Mouse (Mus musculus): ENCODE data around the gene Gse1.

Gene Gse1

DNA sequence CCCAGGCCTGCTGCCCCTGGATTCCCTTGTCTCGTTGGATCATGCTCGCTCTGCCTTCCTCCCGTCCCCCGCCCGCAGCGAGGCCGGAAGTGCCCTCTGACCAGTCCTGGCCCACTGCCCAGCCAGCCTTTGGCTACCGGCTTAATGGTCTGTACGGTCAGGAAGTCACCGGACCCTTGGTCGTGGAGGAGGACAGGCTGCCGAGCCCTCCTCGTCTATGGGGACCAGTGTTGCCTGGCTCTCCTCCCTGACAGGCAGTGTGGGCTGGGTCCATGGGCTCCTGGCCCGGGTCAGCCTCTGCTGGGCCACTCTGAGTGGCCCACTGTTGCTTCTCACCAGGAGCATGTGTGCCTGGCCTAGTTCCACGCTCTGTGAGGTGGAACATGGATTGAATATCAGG lies 266.6 kb downstream of the Gse1 start:
- no peak for DNase-seq (ENCODE audit: low read depth, low spot score)

DNA sequence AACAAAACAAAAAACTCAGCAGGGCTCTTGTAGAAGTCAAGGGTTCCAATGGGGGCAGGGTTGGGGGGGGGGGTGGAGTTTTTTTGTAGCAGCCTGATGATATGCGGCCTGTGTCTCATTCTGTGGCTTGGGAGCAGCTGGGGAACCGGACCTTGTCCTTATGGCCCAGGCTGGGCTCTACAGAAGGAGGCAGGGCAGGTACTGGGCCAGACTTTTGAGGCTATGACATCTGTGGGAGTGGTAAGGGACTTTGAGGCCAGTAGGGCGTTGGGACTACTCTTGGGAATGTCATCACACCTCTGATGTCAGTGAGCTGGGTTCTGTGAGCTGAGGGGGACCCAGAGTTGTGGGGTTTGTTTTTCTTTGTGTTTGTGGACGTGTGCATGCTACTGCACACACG lies 267.2 kb downstream of the Gse1 start:
- DNase-seq (ENCODE audit: low read depth, low spot score), result no peak

DNA sequence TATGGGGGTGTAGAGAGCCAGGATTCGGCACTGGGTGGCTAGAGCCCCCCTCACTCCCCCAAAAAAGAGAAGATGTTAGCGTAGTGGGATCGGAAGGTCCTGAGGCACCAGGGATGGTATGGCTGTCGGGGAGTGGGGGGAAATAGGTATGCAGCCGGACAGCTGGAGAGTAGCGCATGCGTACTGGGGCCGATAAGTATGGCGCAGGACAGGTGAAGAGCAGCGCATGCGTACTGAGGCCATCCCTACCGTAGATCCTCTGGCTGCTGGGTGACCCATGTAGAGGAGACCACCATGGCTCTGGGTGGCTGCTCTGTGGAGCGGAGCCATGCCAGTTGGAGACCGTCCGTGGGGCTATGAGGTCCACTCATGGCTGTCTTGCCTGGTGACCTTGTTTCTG lies 268.2 kb downstream of the Gse1 start:
- no peak for DNase-seq (ENCODE audit: low read depth, low spot score)

DNA sequence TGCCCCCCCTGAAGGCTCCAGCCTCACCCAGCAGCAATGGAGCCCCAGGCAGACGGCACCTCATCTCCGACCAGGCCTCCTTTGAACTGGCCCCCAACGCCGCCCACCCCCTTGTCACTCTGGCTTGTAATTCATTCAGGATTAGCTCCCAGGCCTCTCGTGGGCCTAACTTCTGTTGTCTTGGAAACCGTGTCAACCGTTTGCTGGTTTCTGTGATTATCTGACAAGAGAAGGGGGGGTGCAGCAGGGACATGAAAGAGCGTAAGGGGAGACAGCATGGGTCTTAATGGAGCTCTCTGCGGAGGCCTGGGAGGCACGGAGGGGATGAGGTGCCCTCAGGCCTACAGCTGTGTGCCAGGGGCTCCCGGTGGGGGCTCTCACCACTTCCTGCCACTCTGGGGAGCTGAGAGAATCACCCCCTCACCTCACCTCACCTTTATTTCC lies 269.3 kb downstream of the Gse1 start:
- DNase-seq (ENCODE audit: low read depth, low spot score), result no peak

DNA sequence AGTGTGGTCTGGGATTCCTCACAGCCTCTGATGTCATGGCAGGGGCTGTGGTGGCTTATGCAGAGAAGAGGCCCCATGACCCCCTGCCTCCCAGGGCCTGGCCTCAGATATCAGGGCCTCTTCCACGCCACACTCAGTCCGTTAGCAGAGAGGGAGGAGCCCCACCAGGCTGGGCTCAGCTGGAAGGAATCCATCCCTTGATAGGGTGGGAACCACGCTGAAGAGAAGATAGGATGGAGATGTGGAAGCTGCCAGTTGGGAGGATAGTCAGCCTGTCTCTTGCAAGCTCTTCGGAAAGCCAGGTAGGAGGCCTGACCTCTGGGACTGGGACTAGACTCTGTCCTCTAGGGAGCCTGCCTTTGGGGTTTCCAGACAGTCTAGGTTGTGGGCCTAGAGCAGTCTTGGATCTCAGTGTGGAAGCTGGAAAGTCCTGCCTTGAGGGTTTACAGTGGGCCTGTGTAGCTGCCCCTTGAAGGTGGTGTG lies 270.1 kb downstream of the Gse1 start:
- no peak for DNase-seq (ENCODE audit: low read depth, low spot score)

DNA sequence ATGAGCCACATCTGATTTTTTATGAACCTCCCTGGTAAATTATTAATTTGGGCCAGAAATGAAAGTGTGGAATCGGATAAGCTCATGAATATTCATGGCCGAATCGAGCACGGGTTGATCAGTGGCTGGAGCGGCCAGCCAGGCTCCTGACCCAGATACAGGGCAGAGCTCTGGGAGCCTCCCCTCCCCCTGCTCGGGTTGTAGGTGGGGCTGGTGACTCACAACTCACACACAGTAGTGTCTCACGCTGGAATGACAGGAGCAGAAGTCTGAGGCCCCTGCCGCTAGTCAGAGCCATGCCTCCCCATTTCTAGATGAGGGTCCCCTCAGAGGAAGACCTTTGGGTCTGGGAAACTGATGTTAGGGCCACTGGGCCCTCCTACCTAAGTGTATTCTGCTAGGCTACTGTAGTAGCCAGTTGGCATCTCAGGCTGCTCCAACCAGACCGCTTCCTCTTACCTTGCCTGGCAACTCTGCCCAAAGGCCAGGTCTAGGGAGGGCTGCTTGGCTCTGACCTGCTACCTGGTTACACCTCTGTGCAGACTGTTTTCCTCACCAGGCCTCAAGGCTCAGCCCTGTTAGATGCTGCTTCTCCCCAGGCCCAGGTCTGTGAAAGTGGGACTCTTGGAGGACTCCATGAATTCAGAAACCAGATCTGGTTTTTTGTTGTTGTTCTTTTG lies 270.8 kb downstream of the Gse1 start:
- no peak for DNase-seq (ENCODE audit: low read depth, low spot score)

DNA sequence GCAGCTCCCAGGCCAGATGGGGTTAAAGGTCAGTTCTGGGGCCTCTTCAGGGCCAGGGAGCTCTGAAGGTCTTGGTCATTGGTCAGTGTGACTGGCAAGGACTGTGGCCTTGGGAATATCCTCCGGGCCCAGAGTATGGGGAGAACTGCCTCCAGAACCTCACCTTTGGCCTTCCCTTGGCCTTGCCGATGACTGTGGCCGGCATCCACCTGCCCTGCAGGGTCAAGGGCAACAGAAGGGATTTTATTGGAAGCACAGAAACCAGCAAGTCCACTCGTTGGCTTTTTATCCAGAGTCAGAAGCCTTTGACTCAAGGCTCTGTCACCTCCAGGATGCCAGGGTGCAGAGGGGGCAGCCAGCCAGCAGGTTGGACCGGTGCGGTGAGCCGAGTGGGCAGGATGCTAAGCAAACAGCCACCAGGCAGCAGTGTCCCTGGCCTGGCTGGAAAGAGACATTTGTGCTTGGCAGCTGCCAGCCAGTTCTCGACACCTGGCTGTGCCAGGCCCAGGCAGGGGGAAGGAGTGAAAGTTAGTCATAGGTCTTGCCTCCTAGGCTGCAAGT lies 272.5 kb downstream of the Gse1 start:
- DNase-seq (ENCODE audit: low read depth, low spot score), result no peak

DNA sequence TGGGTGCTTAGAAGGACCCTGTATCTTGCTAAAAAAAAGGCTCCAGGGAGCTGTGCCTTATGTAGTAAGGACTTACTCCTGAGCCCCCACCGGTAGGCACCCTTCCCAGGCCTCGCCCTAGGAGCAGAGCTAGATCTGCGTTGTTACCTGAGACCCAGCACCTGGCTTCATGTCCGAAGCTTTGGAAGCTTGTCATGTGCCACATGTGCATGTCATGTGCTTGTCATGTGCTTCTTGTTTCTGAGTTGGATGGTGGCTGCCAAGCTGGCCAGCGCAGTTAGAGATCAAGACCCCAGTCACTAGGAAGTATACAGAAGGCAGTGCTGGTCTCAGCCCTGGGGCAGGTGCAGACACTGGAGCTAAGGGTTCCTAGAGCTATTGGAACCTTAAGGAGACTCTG lies 273.2 kb downstream of the Gse1 start:
- no peak for DNase-seq (ENCODE audit: low read depth, low spot score)

DNA sequence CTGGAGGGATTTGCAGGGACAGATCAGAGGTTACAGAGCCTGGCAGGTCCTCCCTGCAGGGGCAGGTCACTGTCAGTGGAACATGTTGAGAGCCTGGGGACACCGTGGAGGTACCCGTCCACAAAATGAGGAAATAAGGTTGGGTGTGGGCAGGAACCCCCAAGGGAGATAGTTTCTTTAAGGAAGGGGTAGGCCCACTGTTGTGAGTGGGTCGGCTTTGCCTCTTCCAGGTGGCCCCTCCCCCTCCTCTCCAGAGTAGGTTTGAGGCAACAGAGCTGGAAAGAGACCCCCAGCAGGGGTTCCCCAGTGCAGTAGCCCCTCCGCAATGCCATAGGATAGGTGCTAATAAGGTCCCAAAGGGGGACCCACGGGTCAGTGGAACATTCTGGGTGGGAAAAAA lies 274.2 kb downstream of the Gse1 start:
- no peak for DNase-seq (ENCODE audit: low read depth, low spot score)

DNA sequence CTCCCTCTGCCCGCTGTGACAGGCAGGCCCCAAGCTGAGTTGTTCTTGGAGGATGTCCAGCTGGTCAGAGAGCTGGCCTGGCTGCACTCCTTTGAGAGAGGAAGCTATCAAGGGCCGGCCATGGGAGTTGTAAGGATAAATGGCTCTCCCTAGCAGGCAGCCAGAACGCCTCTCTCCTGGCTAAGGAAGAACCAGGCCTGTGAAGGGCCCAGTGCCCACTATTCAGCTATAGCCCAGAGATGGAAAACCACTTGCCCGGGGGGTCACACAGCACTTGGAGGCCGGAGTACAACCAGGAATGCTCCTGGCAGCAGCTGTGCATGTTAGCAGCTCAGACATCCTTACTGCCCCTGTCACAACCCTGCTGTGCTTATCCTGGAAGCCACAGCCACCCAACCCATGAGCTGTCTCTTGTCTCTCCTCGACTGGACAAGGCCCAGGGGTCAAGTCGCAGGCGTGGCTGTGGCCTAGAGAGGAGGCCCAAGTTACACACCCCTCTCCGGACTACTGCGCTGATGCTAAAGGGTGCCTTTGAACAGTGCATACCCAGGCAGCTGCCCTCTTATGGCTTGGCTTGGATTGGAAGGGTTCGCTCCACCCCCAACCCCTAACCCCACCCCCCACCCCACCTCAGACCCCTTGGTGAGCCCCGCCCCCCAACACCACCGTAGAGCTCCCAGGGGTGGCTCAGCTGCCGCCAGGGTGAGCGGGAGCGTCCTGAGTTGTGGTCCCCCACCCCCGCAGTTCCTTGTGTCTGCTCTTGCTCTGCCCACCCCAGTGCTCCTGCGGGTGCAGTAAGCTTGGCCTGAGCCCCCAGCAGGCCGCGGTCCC lies 276.2 kb downstream of the Gse1 start:
- DNase-seq (ENCODE audit: low read depth, low spot score), result no peak

DNA sequence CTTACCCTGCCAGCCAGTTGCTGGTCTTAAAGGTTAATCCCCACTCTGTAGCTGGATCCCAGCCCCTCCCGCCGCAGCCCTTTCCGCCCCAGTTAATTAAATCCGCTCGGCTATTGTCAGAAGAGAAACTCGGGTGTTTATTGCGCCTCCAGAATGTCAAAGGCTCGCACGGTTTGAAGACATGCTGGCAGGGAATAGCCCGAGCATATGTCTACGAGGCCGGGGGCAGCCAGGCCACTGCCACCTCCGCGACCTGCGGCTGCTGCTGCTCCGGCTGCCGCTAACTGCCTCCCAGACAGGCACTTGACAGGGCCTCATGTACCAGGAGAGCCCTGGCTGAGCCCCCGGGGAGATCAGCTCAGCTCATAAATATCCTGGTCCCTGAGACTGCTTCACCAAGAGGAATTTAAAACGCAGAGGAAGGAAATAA lies 276.8 kb downstream of the Gse1 start:
- no peak for DNase-seq (ENCODE audit: low read depth, low spot score)

DNA sequence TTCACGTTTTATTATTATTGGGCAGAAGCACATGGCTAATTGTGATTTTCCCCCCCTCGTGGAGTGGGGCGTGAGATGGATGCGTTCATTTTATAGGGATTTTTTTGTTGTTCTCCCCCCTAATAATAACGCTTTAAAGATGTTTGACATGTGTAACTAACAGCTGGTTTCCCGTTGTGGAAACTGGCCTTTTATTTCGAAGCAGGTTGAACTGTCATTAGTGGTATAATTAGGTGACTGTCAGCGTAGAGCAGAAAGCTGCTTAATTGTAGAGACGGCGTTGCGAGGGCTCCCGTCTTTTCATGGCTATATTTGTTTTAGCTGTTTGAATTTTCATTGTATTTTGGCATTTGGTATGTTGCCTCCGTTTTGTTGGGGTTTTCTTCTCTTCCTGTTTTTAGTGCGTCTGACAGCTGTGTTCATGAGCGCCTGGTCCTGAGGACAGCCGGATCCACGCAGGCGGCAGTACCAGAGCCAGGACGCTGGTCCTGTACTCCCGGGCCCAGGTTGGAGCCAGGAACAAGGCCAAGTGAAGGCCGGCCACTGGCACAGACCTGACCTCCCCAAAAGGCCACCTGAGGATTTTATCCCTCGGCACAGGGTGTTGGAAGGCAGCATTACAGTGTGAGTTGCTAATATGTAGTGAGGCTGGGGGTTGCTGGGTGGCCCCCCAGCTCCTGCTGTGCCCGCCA lies 277.5 kb downstream of the Gse1 start:
- no peak for DNase-seq (ENCODE audit: low read depth, low spot score)

DNA sequence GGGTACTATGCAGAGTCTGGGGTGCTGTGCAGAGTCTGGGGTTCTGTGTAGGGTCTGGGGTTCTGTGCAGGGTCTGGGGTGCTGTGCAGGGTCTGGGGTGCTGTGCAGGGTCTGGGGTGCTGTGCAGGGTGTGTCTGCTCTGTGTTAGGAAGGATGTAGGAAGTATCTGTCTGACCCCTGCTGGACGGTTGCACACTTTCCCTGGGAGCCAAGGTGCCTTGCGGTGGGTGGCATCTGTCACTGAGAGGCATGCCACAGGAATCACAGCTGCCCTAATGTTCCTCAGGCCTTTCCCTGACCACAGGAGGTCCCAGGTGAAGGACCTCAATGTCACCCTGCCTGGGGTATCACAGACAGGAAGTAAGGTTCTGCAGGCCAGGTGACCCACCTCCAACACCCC lies 278.3 kb downstream of the Gse1 start:
- no peak for DNase-seq (ENCODE audit: low read depth, low spot score)

DNA sequence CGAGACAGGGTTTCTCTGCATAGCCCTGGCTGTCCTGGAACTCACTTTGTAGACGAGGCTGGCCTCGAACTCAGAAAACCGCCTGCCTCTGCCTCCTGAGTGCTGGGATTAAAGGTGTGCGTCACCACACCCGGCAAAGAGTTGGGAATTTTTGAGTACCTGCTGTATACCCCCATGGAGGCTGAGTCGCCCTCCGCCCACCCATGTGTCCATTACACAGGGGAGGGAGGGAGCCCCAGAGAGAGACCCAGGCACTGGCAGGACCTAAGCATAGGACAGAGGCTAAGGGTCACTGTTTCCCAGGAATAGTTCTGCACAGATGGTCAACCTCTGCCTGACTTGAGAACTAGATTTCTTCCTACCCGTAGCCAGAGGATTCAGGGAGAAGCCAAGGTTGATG lies 279.0 kb downstream of the Gse1 start:
- no peak for DNase-seq (ENCODE audit: low read depth, low spot score)

DNA sequence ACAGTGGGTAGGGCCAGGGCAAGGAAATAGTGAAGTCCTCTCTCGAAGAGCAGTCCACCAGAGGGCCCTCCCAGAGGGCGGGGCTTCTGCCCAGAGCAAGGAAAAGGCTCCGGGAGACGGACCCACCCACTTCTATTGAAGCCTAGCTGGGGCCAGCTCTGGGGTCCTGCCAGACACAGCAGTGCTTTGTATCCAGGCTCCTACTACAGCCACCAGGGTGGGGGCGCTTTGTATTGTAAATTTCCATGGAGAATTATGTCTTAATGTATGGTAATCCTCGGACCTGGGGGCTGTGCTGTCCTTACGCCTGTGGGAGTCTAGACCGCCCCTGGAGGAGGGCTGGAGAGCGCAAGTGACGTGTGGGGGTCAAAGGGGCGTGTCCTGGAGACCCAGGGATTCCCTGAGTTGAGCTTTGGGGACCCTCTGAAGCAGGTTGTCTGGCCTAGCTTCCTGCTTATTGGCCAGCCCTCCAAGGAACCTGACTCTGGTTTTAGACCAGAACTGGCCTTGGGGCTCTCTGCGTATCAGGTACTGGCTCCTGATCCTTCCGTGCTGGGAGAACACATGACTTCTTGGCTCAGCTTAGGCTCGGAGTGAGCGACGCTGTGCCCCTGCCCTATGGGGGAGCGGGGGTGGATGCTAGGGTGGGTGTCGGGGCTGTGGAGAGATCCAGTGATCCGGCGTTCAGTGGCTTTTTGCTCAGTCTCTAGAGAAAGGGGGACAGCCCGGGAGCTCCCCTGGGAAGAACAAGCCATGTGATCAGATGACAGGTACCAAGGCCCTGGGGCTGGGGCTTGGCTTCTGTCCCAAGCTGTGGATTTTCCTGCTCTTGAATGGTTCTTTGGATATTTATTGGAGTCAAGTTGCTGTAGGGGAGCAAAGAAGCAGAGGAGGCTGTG lies 281.1 kb downstream of the Gse1 start:
- no peak for DNase-seq (ENCODE audit: low read depth, low spot score)

DNA sequence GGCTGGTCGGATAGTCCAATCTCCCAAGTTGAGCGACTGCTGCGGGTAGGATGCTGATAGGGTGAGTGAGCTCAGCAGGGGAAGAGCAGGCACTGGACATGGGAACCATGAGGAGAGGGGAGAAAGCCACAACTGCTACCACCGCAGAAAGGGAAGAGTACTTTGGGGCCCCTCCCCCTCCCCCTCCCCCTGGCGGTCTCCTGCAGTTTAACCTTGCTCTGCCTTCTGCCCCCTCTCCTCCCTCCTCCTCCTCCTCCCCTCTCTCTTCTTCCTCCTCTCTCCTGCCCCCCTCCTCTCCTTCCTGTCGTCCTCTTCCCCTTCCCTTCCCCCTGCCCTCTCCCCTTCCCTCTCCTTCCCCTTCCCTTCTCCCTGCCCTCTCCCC lies 281.8 kb downstream of the Gse1 start:
- DNase-seq (ENCODE audit: low read depth, low spot score), result no peak

DNA sequence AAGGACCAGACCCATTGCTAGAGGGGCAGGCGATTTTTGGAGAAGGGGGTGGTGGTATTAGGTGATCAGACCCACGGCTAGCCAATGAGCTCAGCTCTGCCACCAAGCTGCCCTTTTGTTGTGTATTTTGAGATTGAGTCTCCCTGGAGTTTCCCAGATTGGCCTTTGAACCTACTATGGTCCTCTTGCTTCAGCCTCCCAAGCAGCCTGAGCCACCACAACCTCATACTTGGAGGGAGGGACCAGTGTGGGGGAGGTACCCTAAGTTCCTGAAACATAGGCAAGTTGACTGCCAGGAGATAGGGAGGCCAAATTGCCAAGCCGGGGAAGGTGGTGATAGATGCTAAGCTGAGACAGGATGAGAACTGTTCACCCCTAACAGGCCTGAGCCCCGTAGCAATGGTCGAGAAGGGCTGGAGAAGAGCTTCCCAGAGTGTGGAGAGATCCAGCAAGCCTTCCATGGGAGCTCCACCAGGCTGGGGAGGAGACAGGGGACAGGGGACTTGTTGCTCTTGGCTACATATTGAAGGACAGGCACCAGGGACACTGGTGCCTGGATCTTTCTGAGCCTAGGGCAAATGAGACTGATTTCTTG lies 282.7 kb downstream of the Gse1 start:
- no peak for DNase-seq (ENCODE audit: low read depth, low spot score)

DNA sequence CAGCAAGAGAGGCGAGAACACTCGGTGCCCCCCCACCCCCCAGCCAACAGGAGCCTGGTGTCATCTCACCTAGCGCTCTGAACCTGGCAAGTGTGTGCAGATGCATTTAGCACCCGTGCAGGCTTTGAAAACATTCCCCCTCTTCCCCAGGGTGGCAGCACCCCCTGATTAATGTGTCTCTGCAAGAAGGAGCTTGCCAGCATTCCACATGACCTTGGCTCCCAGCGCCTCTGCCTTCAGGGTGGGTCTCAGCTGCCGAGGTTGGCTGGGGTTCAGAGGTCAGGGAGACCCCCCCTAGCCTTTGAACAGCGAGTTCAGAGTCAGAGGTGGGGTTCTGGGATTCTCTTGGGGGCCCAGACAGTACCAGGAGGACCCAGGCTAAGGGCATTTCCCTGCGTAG lies 283.5 kb downstream of the Gse1 start:
- DNase-seq (ENCODE audit: low read depth, low spot score), result no peak

DNA sequence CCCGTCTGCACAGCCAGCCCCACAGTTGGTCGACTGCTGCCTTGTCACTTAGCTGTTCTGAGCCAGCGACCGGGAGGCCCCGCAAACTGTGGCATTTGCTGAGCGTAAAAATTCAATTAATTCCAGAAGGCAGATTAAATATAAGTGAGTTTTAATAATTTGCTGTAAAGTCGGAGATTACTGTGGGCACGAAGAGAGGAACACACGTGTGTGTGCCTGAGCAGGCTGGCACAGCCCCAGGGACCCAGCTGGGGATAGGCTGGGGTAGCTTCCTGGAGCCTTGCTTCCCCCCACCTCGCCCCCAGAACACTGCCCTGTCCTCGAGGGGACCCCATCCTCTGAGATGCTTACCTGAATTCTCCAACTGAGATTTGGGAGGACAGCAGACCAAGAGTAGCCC lies 284.1 kb downstream of the Gse1 start:
- no peak for DNase-seq (ENCODE audit: low read depth, low spot score)

DNA sequence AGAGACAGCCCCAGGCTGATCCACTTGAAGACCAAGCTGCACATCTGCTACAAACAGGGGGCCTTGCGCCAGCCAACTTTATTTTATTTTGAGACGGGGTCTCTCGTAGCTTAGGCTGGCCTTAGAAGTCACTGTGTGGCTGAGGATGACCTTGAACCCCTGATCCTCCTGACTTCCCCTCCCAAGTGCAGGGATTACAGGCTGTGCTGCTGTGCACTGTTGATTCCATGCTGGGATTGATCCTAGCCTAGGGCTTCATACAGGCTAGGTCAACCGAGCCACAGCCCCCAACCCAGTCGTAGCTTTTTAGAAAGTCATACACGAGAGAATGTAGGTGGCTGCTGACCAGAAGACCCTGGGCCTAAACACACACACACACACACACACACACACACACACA lies 284.9 kb downstream of the Gse1 start:
- no peak for DNase-seq (ENCODE audit: low read depth, low spot score)

All from embryo, embryonic 11.5 days (tissue).